Mouse (Mus musculus): ENCODE measurements around the gene Sptbn4. TPM values are rescaled to one million over a fixed set of nuclear protein-coding genes. Genes with fewer than 3 reads are reported as not detected.

Gene Sptbn4
- polyA plus RNA-seq, 1 experiment from 2014 or later, result 4.1 TPM

GRCm38 (mm10) chr7:27408379-27409176 lies 38.9 kb downstream of the Sptbn4 start:
- peak overlapping the region; percentile 62 for H3K4me2 ChIP-seq (ENCODE audit: low read length)
- H3K27ac ChIP-seq (replicated peaks; ENCODE audit: low read depth, low read length), result no peak overlapping the region
- peak overlapping the region; percentile 26; the same call in 1 of the 2 replicates for H3K9ac ChIP-seq (replicated peaks; ENCODE audit: low read length)
- WGBS, result 2% methylated on average over 96 of the region's 96 CpGs
- ATAC-seq (ENCODE audit: low FRiP score, low TSS enrichment), result peak; percentile 63
- H3K36me3 ChIP-seq (ENCODE audit: control insufficient read depth, insufficient read depth, low read length), result no peaks in the 10 kb centered on the region
- H3K4me3 ChIP-seq (replicated peaks; ENCODE audit: low read depth, low read length), result peak overlapping the region; percentile 34
- DNase-seq, result peak; percentile 78
- peaks cover 66% of the 10 kb centered on the region for H3K27me3 ChIP-seq (ENCODE audit: control insufficient read depth, insufficient read depth, low read length)
- H3K9me3 ChIP-seq (ENCODE audit: control insufficient read depth, low read length), result peaks cover 3% of the 10 kb centered on the region; the same call in 1 of the 2 replicates
- peaks cover 7% of the 10 kb centered on the region; the same call in 1 of the 2 replicates for H3K4me1 ChIP-seq (ENCODE audit: control insufficient read depth, insufficient read depth, low read length)

- no peak overlapping the region for H3K9ac ChIP-seq (replicated peaks; ENCODE audit: low read length)
- ATAC-seq (ENCODE audit: low FRiP score, low TSS enrichment), result no peak
- peaks cover 73% of the 10 kb centered on the region for H3K27me3 ChIP-seq (ENCODE audit: control insufficient read depth, insufficient read depth, low read length)
- peaks cover 8% of the 10 kb centered on the region; the same call in 1 of the 2 replicates for H3K9me3 ChIP-seq (ENCODE audit: control insufficient read depth, low read length)
- 58% methylated on average over 8 of the region's 8 CpGs for WGBS
- H3K36me3 ChIP-seq (ENCODE audit: control insufficient read depth, insufficient read depth, low read length), result no peaks in the 10 kb centered on the region
- no peak overlapping the region for H3K4me3 ChIP-seq (replicated peaks; ENCODE audit: low read depth, low read length)
- no peak overlapping the region for H3K27ac ChIP-seq (replicated peaks; ENCODE audit: low read depth, low read length)
- no peak overlapping the region for H3K4me2 ChIP-seq (ENCODE audit: low read length)
- peaks cover 7% of the 10 kb centered on the region; the same call in 1 of the 2 replicates for H3K4me1 ChIP-seq (ENCODE audit: control insufficient read depth, insufficient read depth, low read length)
- DNase-seq, result no peak
These were observed 39.7 kb downstream of the Sptbn4 start for GRCm38 (mm10) chr7:27407816-27408215.

GRCm38 (mm10) chr7:27406481-27406880 lies 41.0 kb downstream of the Sptbn4 start:
- 82% methylated on average over 7 of the region's 7 CpGs for WGBS
- no peak for DNase-seq
- peaks cover 7% of the 10 kb centered on the region; the same call in 1 of the 2 replicates for H3K4me1 ChIP-seq (ENCODE audit: control insufficient read depth, insufficient read depth, low read length)
- no peak overlapping the region for H3K9ac ChIP-seq (replicated peaks; ENCODE audit: low read length)
- H3K9me3 ChIP-seq (ENCODE audit: control insufficient read depth, low read length), result peaks cover 5% of the 10 kb centered on the region; the same call in 1 of the 2 replicates
- H3K36me3 ChIP-seq (ENCODE audit: control insufficient read depth, insufficient read depth, low read length), result no peaks in the 10 kb centered on the region
- H3K27ac ChIP-seq (replicated peaks; ENCODE audit: low read depth, low read length), result no peak overlapping the region
- H3K4me2 ChIP-seq (ENCODE audit: low read length), result no peak overlapping the region
- no peak overlapping the region for H3K4me3 ChIP-seq (replicated peaks; ENCODE audit: low read depth, low read length)
- ATAC-seq (ENCODE audit: low FRiP score, low TSS enrichment), result no peak
- H3K27me3 ChIP-seq (ENCODE audit: control insufficient read depth, insufficient read depth, low read length), result peaks cover 77% of the 10 kb centered on the region

GRCm38 (mm10) chr7:27404203-27404942 lies 43.1 kb downstream of the Sptbn4 start:
- Histone ChIP-seq H3K9ac (replicated peaks; ENCODE audit: low read length) (no peak overlapping the region), H3K4me3 (replicated peaks; ENCODE audit: low read depth, low read length) (peak overlapping the region; percentile 3; the same call in 1 of the 2 replicates), H3K27me3 (ENCODE audit: control insufficient read depth, insufficient read depth, low read length) (peaks cover 79% of the 10 kb centered on the region), H3K27ac (replicated peaks; ENCODE audit: low read depth, low read length) (no peak overlapping the region), H3K9me3 (ENCODE audit: control insufficient read depth, low read length) (peaks cover 5% of the 10 kb centered on the region; the same call in 1 of the 2 replicates), H3K36me3 (ENCODE audit: control insufficient read depth, insufficient read depth, low read length) (no peaks in the 10 kb centered on the region), H3K4me2 (ENCODE audit: low read length) (no peak overlapping the region), H3K4me1 (ENCODE audit: control insufficient read depth, insufficient read depth, low read length) (peaks cover 7% of the 10 kb centered on the region; the same call in 1 of the 2 replicates)
- peak; percentile 37 for DNase-seq
- WGBS, result 6% methylated on average over 81 of the region's 81 CpGs
- no peak for ATAC-seq (ENCODE audit: low FRiP score, low TSS enrichment)

GRCm38 (mm10) chr7:27402675-27403074 lies 44.8 kb downstream of the Sptbn4 start:
- Histone ChIP-seq H3K9ac (replicated peaks; ENCODE audit: low read length) (no peak overlapping the region), H3K27me3 (ENCODE audit: control insufficient read depth, insufficient read depth, low read length) (peaks cover 67% of the 10 kb centered on the region), H3K4me1 (ENCODE audit: control insufficient read depth, insufficient read depth, low read length) (no peaks in the 10 kb centered on the region), H3K4me3 (replicated peaks; ENCODE audit: low read depth, low read length) (no peak overlapping the region), H3K36me3 (ENCODE audit: control insufficient read depth, insufficient read depth, low read length) (0 out of 2 replicates have a peak, but pooled peaks cover 2% of the 10 kb centered on the region), H3K27ac (replicated peaks; ENCODE audit: low read depth, low read length) (no peak overlapping the region), H3K4me2 (ENCODE audit: low read length) (no peak overlapping the region), H3K9me3 (ENCODE audit: control insufficient read depth, low read length) (peaks cover 5% of the 10 kb centered on the region; the same call in 1 of the 2 replicates)
- ATAC-seq (ENCODE audit: low FRiP score, low TSS enrichment) (no peak), DNase-seq (peak; percentile 73)
- WGBS, result 11% methylated on average over 16 of the region's 16 CpGs

GRCm38 (mm10) chr7:27400545-27400944 lies 46.9 kb downstream of the Sptbn4 start:
- DNase-seq (no peak), ATAC-seq (ENCODE audit: low FRiP score, low TSS enrichment) (no peak)
- H3K4me2 ChIP-seq (ENCODE audit: low read length), result no peak overlapping the region
- no peak overlapping the region for H3K4me3 ChIP-seq (replicated peaks; ENCODE audit: low read depth, low read length)
- WGBS, result 84% methylated on average over 7 of the region's 7 CpGs
- no peak overlapping the region for H3K9ac ChIP-seq (replicated peaks; ENCODE audit: low read length)
- H3K27ac ChIP-seq (replicated peaks; ENCODE audit: low read depth, low read length), result no peak overlapping the region
- 0 out of 2 replicates have a peak, but pooled peaks cover 2% of the 10 kb centered on the region for H3K36me3 ChIP-seq (ENCODE audit: control insufficient read depth, insufficient read depth, low read length)
- peaks cover 5% of the 10 kb centered on the region; the same call in 1 of the 2 replicates for H3K9me3 ChIP-seq (ENCODE audit: control insufficient read depth, low read length)
- H3K27me3 ChIP-seq (ENCODE audit: control insufficient read depth, insufficient read depth, low read length), result peaks cover 65% of the 10 kb centered on the region
- no peaks in the 10 kb centered on the region for H3K4me1 ChIP-seq (ENCODE audit: control insufficient read depth, insufficient read depth, low read length)

GRCm38 (mm10) chr7:27397048-27397949 lies 50.2 kb downstream of the Sptbn4 start:
- Histone ChIP-seq H3K4me3 (replicated peaks; ENCODE audit: low read depth, low read length) (no peak overlapping the region), H3K36me3 (ENCODE audit: control insufficient read depth, insufficient read depth, low read length) (0 out of 2 replicates have a peak, but pooled peaks cover 2% of the 10 kb centered on the region), H3K4me1 (ENCODE audit: control insufficient read depth, insufficient read depth, low read length) (no peaks in the 10 kb centered on the region), H3K9me3 (ENCODE audit: control insufficient read depth, low read length) (no peaks in the 10 kb centered on the region), H3K27ac (replicated peaks; ENCODE audit: low read depth, low read length) (no peak overlapping the region), H3K9ac (replicated peaks; ENCODE audit: low read length) (no peak overlapping the region), H3K27me3 (ENCODE audit: control insufficient read depth, insufficient read depth, low read length) (peaks cover 64% of the 10 kb centered on the region), H3K4me2 (ENCODE audit: low read length) (0 out of 2 replicates have a peak overlapping the region, but pooled peaks have one; percentile 88)
- WGBS, result 17% methylated on average over 26 of the region's 26 CpGs
- DNase-seq (peak; percentile 70), ATAC-seq (ENCODE audit: low FRiP score, low TSS enrichment) (no peak)
